Mouse (Mus musculus) adrenal gland (tissue): ENCODE data around the gene Opn4.

Experiments used
- intact Hi-C: fragments of 180-260 bp; cut with DNase I; formaldehyde crosslinking; loops from one replicate; pipeline ENCODE4 v1.15.1; 2025
- long read RNA-seq, 2 experiments: library from polyadenylated mRNA; unstranded; transcript quantifications; one replicate each; pipeline ENCODE4 v2.0.0; 2020; ENCODE audit warnings: borderline replicate concordance in 1 of 2; ENCODE audit not compliant: insufficient replicate concordance in 1 of 2

Opn4 gene
- long read RNA-seq, experiment 1 = 0 reads
- long read RNA-seq, experiment 2 = 0 reads

GRCm38 (mm10) chr14:34599941-34600340, at the start of gene Opn4:
Gene Opn4 (minus strand): TSS chr14:34600142.
- intact Hi-C loops = no loop called here

GRCm38 (mm10) chr14:34647870-34648475, 48.0 kb upstream of the Opn4 start:
- intact Hi-C loops = no loop called here

DNA sequence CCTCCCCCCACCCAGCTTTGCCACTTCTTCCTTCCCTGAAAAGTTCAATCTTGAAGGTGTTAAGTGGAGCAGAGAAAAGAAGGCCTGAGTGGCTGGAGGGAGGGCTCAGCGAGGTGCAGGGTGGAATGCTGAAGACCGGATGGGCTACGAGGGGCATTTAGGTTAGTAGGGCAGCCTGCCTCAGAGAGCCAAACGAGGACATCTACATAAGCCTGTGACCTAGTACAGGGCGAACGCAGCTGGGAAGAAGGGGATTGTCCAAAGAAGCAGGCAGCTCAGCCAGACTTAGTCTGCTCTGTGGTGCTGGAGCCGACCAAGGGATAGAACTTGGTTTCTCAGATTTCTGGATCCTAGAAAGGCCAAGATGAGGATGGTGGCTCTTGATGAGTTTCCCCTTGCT, 44.2 kb upstream of the Opn4 start:
- intact Hi-C loops = no loop called here

DNA sequence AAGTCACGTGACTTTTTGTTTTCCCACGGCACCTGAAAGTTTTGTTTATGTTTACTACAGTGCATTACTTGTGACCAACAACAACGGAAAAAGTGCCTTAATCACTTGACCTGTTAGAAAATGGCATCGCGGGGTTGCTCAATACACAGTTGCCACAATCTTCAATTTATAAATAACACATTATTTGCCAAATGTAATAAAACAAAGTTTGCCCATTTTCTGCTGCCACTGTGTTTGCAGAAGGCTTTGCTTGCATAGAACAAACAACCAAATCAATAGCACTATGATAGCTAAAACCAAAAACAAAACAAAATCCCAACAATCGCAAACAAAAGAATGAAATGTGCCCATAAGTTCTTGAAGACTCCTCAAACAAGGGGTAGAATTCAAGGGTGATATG, 35.8 kb upstream of the Opn4 start:
- intact Hi-C loops = no loop called here

GRCm38 (mm10) chr14:34635192-34635591, 35.2 kb upstream of the Opn4 start:
- intact Hi-C loops = no loop called here

- intact Hi-C loops = no loop called here
Observed at GRCm38 (mm10) chr14:34632722-34633448, 32.9 kb upstream of the Opn4 start.

DNA sequence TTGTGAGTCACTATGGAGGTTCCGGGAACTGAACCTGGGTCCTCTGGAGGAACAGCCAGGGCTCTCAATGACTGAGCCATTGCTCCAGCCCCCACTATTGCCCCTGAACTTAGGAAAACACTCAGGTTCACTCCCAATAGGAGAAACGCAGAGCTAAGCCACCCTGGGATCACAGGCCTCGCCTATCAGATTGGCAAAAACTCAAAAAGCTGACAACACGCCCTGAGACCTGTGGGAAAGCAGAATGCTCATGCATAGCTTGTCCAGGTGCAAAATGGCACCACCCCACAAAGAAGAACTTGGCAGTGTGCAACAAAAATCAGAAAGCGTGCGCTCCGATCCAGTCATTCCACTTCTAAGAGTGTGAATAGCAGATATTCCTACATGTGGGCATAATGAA, 26.9 kb upstream of the Opn4 start:
- intact Hi-C loops = no loop called here

GRCm38 (mm10) chr14:34623531-34624210, 23.7 kb upstream of the Opn4 start:
- intact Hi-C loops = loop anchor here (5.0 kb wide), 1 partner anchor 49 kb away; the partner anchor contains the start of gene Wapl

GRCm38 (mm10) chr14:34623074-34623473, 23.1 kb upstream of the Opn4 start:
- intact Hi-C loops = loop anchor here (5.0 kb wide), 1 partner anchor 49 kb away; the partner anchor contains the start of gene Wapl

GRCm38 (mm10) chr14:34620611-34621376, 20.9 kb upstream of the Opn4 start:
- intact Hi-C loops = loop anchor here (2.0 to 5.0 kb wide), 2 partner anchors 52 to 148 kb away; partner anchors contain the start of gene Wapl

DNA sequence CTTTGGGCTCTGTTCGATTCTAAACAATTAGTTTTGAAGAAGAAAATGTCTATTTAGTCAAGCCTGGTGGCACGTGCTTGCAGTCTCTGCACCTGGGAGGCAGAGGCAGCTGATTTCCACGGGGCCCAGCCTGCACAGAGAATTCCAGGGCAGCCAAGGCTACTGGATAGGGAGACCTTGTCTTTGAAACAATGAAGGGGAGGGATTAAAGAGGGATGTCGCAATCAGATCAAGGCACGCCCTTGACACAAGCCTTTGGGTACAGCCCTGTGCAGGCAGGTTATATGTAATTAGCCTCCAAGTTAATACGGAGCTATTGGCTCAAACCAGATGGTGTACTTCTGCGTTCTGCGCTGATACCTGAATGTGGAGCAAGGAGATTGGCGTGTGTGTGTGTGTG, 18.9 kb upstream of the Opn4 start:
- intact Hi-C loops = no loop called here

- intact Hi-C loops = loop anchor here (2.0 kb wide), 1 partner anchor 162 kb away; no protein-coding TSS in a partner anchor
Observed at GRCm38 (mm10) chr14:34616821-34617220, 16.9 kb upstream of the Opn4 start.

DNA sequence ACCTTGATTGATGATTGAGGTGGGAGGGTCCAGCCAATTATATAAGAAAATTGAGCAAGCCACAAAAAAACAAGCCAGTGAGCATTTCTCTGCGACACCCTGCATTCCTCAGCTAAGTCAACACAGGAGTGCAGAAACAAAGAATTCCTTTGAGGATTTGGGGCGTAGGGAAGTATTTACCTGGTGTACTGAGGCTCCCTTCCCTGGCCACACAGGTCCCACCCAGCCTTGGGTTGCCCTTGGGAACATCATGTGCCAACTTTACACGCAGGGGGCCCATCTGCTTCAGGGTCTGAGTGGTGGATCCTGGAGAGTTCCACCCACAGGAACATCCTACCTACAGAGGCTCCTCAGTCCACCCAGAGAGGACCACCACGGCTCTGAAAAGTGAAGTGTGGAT, 15.7 kb upstream of the Opn4 start:
- intact Hi-C loops = loop anchor here (2.0 kb wide), 1 partner anchor 163 kb away; no protein-coding TSS in a partner anchor

- intact Hi-C loops = no loop called here
Observed at GRCm38 (mm10) chr14:34615082-34615481, 15.1 kb upstream of the Opn4 start.

DNA sequence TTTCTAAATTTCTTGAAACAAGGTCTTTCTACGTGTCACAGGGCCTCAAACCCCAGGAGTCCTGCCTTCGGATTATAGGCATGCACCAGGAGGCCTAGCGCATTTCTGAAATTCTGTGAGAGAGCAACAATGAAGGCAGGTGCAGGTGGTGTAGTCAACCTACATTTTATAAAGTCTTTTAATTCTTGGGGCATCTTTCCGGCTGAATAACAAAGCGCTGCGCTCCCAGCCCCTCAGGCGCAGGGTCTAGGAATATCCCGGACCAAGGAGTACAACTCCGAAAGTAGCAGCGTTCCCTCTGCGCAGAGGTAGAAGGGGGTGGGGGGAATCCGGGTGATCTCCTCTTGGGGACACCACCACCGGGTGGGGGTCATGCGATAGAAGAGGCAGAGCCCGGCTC, 14.6 kb upstream of the Opn4 start:
- intact Hi-C loops = no loop called here

DNA sequence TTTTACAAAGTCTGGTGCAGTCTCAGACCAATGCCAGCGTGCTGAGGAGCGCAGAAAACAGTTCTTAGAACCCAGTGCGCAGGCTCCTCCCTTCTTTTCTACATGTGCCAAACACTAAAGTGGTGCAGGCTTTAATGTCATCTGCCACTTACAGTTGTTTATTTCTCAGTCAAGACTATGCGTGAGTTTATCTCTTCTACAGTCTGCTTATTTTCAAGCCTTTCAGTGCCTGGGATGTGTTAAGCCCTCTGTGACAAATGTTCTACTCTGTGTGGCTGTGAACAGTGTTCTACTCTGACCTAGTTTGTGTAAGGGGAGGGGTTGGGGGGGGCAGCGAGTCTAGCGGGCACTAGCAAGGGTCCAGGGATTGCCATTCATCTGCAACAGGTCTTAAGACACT, 13.6 kb upstream of the Opn4 start:
- intact Hi-C loops = no loop called here

DNA sequence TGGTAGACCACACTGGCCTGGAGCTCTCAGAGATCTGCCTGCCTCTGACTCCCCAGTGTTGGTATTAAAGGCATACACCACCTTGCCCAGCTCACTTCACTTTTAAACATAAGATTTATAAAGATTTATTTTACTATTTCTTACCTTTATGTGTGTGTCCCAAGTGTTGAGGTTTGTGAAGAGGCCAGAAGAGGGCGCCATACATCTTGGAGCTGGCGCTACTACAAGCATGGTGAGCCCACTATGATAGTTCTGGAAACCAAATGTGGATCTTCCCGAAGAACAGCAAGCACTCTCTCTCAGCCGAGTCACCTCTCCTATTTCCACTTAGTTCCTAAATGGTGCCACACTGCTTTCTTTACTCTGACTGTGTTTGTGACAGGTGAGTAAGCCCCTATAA, 12.3 kb upstream of the Opn4 start:
- intact Hi-C loops = no loop called here

DNA sequence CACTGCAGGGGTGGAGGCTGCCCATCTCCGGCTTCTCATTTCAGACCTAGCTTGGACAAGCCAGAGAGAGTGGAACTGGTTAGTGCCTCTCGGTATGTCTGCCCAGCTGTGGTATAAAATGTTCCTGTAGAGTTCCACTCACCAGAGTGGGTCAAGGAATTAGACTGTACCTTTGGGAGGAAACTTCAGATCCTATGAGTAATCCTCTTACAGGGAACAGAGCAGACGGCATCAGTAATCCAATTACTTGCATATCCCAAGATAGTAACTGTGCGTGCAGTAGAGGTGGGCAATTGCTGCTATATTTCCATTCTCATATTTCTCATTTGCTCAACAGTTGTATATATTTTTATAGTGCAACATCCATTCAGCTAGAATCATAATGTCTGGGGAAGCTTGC, 11.6 kb upstream of the Opn4 start:
- intact Hi-C loops = no loop called here

GRCm38 (mm10) chr14:34601910-34602309, 2.0 kb upstream of the Opn4 start:
- intact Hi-C loops = no loop called here

DNA sequence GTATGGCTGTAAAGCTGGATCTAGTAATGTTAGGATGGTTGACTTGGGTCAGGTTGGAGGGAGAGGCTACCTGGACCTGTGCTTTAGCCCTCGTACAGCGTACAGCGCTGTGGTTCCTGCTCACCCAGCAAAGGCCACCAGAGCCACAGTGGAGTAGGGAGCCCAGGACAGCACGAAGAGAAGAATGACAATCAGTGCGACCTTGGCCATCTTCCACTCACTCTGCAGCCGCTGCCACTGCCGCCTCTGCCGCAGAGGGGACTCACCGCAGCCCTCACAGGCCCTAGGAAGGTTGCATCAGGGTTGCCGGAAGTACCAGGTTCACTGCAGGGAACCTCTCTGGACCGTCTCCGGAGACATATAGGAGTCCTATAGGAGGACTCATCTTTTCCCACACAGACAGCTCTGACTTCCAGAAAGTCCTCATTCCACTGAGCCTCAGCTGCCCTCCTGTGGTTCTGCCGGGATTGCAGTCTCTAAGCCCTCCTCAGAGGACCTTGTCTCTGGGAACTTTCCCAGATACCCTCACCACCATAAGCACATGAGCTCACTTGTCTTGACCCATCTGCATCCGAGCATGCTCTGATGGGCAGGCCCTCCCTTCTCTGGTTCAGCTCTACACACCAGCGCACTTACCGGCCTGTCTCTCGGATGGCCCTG, 4.2 kb downstream of the Opn4 start:
- intact Hi-C loops = no loop called here
